Mouse (Mus musculus) ZHBTc4 (cell line): ENCODE data around the gene Osbpl8.
"Not testable (repeated sequence)": the region's sequence is repeated elsewhere in the genome, so short reads cannot be mapped to it uniquely, and the experiment has no call there.

Experiments used
- DNase-seq: peaks from one replicate; pipeline ENCODE4 v3.0.0-alpha.2; 2011; ENCODE audit warnings: low read depth, low spot score

Osbpl8 gene

DNA sequence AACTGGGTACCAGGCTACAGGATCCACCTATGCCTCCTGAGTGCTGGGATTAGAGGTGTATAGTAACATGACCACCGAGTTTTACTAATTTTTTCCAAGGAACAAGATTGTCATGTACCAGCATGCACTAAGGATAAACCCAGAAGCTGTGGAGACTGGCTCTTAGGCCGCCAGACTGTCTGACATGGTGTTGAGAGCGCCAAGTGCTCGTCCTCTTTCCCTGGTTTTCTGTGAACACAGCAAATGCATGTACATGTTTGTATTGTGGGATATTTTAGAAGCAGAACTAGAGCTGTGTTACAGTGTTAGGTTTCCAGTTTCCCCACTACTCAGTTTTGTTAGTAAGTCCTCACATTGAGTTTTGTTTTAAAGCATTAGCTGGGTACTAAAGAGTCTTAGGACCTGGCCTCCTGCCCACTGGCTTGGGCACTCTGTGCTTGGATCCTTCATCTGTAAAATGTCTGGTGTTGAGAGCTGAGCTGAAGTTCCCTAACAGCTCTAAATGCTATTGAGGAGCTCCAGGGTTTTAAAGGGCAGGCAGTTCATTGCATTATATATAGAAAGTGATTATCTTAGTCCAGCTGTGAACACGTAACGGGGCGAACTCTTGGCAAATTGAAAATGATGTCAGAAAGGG is 19.2 kb downstream of the Osbpl8 start:
- DNase-seq, result no peak

DNA sequence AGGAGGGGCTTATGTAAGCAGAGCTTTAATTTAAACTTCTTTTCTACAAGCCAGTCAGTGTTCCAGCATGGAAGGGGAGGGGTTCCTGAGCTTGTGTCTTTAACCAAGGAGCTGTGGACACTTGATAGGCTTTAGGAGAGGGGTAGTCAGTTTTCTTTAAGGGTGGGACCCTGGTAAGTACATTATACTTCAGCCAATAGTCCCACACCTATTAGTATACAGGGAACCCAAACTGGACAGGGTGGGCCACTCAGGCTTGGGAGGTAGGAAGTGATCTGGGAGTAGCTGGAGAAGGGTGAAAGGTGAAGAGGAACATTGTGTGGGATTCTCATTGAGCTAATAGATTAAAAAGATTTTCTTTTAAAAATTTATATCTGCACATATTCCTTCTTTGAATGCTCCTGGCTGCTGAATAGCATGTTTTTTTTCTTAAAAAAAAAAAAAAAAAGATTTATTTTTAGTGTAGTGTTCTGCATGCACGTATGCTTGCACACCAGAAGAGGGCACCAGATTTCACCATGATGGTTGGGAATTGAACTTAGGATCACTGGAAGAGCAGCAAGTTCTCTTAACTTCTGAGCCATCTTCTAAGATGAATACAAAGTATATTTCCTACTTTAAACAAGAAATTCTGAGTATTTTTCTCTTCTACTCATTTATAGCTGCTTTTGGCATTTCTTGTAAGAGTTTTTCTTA is 21.2 kb downstream of the Osbpl8 start:
- no peak for DNase-seq

DNA sequence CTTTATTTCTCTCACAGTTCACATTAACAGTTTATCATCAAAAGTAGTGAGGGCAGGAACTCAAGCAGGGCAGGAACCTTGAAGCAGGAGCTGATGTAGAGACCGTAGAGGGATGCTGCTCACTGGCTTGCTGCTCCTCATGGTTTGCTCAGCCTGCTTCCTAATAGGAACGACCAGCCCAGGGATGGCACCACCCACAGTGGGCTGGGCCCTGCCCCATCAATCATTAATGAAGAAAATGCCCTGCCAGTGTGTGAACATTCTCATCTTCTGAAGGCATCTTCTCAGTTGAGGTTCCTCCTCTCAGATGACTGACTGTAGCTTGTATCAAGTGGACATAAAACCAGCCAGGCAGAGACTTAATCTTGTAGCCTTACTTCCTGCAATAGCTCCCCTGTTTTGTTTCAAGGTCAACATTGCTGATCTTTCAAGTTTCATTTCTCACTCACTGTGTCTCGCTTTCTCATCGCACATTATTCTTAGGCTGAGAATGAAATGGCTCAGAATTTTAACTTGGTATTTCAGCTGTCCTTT is 24.5 kb downstream of the Osbpl8 start:
- DNase-seq, result no peak

DNA sequence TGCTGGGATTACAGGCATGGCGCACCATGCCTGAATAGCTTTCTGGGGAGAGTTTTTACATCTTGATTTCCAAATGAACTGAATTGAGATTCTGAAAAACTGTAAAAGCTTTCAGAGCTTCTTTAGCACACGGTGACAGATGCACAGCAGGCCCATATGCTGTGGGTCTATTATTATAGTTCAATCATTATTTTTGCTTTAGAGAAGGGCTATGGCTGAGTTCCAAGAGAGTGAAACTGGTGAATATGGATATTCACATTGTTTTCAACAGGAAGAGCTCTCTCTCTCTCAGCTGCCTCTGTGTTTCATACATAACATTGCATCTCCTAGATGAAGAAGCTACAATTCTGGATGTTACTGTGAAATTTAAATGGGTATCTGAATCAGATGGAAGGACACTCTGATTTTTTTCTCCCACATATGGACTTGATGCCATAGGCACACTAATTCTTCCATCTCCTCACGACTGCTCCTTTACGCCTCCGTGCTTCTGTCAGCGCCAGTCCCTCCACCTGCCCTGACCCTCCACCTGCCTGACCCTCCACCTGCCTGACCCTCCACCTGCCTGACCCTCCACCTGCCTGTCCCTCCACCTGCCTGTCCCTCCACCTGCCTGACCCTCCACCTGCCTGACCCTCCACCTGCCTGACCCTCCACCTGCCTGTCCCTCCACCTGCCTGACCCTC is 25.7 kb downstream of the Osbpl8 start:
- no peak for DNase-seq

DNA sequence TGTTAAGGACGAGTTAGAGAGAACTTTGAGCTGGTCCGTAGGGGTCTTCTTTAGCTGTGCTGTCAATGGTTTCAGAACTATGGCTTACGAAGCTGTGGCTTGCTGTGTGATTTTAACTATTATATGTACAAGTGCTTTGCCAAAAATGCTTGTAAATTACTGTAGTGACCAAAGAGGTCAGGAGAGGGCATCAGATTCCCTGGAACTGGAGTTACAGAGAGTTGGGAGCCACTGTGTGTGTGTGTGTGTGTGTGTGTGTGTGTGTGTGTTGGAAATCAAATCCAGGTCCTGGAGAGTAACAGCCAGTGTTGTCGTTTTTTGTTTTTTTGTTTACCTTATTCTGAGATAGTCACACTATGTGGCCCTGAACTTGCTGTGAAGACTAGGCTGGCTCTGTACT is 29.0 kb downstream of the Osbpl8 start:
- no peak for DNase-seq

DNA sequence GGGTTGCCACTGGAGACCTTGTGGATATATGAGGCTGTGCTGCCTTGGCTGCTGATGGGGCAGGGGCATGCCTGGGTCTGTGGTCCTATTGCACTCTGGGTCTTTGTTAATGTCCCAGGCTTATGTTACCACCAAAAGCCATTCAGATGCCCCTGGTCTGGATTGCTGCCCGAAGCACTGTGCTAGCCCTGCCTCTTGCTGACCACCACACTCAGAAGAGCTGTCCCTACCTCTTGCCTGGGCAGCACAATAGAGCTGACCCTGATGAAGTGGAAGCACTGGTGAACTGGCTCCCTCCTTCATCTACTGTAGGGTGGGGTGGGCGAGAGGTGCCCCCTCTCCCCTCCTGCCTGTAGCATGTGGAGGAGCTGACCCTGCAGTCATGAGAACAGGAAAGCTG is 31.6 kb downstream of the Osbpl8 start:
- no peak for DNase-seq

DNA sequence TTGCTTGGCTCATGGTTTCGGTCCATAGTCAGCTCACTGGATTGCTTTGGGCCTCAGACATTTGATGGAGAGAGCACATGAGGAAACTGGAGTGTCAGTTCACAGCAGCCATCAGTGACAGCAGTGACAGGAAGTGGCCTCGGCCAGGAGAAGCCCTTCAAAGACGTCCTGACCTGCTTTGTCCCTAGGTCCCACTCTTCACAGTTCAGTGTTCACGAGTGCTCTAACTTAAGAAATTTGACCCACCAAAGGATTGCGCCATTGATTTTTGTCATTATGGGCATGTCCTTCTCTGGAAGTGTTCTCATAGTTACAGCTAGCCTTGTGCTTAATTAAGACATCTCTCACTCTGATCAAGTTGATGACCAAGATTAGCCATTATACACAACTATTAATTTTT is 34.2 kb downstream of the Osbpl8 start:
- not testable (repeated sequence) for DNase-seq

DNA sequence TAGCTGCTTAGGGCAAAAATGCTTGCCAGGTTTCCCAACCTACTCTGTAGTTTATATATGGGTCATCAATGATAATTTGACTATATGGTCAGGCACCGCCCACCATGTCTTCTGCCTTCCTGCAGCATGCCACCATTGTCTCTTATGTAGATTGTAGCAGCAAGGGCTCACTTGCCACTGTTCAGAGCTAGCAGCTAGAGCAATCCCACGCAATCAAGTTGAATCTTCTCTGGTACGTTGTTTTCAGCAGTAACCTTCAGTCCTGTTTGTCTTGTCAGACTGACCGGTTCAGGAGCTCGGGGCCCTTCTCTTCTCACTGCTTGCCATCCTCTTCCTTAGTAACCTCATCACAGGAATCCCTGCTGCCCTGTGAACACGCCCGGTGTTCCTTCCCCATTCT is 36.6 kb downstream of the Osbpl8 start:
- no peak for DNase-seq

DNA sequence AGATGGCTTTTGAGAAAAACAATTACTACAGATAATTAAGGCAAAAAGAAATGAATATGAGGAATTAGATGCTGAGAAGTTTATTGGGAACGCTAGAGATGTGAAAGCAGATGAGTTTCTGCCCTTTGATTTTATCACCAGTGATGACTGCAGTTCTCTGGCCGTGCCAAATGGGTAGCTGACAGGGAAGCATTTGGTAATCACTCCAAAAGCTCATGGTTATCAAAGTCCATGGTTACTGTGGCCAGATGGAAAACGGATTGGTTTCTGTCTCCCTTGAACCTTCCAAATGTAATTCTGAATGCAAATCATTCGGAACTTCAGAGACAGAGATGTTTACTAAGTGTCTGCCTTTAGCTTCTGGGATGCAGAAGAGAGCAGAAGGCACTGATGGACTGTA is 37.1 kb downstream of the Osbpl8 start:
- DNase-seq, result no peak

DNA sequence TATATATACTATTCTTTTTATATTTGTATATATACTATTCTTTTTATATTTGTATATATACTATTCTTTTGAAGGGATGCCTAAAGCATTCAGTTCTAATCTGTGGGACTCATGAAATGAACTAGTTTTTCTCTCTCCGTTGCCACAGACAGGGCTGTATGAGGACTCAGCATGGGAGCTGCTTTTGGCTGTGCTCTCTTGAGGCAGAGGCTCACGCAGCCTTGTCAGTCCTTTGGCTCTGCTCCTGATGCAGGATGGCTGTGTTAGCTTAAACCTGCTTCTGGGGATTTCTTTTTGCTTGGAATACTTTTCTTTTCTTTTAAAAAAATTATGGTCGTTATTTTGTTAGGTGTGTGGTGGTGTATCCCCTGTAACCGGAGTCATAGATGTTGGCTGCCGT is 39.5 kb downstream of the Osbpl8 start:
- no peak for DNase-seq

DNA sequence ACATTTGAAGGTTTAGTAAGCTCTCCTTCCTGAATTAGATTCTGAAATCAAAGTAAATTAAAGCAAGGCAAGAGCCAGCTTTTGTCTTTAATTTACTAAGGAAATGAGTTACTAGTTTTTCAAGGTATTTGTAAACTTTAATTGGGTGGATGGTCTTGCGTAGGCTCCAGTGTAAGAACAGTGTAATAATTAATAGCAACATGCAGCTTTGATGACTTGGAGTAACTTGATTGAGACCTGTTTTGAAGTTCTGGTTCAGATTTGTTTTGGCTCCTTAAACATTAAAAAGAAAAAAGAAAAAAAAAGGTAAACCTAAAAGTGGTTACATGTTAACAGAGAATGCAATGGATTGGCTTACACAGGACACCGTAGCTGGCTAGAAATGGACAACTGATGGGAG is 40.9 kb downstream of the Osbpl8 start:
- DNase-seq, result no peak

DNA sequence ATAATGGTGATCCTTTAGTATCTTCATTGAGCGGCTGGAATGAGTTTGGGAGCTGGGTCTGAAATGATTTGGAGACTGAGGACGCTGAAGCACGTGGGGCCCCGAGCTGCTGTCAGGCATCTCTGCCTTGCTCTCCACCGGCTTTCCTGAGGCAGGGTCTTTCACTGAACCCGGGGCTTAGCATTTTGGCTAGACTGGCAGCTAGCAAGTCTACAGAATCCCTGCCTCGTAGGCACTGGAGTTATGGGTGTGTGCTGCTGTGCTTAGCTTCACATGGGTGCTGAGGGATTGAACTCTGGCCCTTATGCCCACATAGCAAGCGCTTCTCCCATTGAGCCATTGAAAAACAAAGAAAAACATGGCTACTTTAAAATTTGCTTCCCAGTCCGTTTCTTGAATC is 42.8 kb downstream of the Osbpl8 start:
- DNase-seq, result no peak

DNA sequence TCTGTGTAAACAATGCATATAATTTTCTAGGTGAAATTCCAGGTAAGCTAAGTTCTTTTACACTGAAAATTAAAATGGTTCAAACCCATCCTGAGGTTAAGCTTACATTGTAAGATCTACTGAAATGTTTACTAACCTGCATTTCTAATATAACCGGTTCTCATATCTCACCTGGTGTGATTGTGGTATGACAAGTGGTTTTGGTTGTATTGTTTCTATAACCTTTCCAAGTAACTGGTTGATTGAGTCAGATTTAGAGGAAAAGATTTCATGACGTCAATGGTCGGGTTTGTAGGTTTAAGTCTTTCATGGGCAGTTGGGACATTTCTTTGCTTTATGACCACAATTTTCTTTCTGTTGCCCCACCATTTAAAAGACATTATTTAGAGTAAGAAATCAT is 49.5 kb downstream of the Osbpl8 start:
- no peak for DNase-seq

DNA sequence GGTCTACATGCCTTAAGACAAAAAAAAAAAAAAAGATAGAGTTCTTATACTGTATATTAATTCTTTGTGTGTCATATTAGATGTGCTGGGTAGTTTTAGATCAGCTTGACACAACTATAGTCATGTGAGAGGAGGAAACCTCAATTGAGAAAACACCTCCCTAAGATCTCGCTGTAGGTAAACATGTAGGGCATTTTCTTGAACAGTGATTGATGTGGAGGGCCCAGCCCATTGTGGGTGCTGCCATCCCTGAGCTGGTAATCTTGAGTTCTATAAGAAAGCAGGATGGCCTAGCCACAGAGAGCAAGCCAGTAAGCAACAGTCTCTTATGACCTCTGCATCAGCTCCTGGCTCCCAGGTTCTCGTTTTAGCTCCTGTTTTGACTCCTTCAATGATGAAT is 50.1 kb downstream of the Osbpl8 start:
- no peak for DNase-seq

DNA sequence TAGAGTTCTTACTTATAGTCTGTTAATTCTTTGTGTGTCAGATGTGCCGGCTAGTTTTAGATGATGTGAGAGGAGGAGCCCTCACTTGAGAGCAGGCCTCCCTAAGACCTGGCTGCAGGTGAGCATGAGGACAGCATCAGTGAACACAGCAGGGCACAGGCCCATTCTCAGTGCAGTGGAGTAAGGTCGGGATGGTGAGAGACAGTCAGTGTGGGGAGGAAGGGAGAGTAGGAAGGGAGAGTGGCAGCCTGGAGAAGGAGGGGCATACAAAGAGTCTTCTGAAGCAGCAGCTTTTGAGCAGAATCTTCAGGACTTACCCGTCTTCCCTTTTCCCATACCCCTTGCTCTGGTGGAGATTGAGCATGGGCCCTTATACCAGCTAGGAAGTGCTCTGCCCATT is 51.0 kb downstream of the Osbpl8 start:
- DNase-seq, result no peak

DNA sequence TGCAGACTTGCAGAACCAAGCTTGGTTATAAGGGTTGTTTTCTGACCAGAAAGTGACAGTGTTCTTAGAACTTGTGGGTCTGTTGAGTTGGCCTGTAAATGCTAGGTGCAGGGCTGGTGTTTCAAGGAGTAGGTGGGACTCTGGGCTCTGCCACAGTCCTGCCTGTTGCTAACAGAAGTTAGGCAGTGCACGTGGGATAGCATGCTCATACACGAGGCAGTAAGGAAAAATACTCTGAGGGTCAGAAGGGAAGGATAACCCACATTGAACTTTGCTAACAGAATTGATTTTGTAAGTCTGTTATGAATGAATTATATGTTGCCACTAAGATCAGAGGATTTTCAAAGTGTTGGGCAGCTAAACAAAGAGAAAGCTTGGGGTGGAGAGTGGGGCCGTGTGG is 51.6 kb downstream of the Osbpl8 start:
- DNase-seq, result no peak

DNA sequence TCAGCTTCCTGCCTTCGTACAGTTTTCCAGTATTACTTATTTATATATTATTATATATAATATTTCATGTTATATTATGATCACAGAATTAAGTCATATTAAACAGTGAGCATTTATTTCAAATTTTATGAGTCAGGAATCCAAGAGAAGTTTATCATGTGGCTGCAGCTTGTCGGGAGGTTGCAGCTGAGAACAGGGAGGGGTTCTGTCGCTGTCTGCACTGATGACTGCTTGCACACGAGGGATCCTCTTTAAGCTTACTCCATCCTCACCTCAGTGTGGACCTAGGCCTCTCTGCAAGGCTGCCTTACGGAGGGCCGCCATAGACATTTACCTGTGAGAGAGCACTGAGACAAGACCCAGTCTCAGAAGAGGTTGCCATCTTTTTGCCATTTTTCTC is 58.0 kb downstream of the Osbpl8 start:
- DNase-seq, result no peak

DNA sequence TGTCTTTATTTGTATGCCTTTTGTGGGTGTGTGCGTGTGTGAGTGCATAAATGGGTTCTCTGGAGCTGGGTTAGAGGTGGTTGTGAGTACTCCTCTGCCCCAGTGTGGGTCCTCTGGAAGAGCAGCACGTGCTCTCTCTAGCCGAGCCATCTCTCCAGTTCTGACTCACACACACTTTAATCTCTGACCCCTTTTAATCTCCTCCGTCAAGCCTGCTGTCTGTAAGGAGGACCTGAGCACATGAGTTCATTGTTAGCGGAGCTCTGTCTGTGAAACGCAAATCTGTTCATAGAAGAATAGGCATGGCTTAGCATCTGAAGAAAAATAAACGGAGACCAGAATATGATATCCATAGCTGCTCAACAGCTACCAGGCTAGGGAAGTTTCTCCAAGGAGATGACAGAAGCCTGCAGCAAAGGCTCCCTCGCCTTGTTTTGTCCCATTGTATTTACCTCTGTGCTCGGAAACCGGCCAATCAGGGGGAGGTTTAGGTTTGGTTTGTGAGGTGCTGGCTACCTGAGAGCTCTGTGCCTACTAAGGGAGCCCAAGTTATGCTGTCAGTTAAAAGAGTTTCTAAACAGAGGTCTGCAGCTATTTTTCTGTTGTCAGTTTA is 58.8 kb downstream of the Osbpl8 start:
- no peak for DNase-seq

DNA sequence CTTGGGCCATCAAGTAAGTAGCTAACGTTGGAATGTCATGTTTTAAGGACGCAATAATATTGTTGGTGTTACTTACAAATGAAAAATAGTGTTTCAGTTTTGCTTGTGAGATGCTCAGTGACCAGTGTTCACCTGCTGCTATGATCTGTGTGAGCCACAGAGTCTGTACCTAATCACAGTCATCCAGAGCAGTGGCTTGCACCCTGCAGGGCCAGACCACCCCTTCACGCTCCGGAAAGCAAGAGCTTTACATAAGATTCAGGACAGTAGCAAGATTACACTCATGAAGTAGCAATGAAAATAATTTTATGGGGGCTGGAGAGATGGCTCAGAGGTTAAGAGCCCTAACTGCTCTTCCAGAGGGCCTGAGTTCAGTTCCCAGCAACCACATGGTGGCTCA is 60.1 kb downstream of the Osbpl8 start:
- DNase-seq, result no peak

DNA sequence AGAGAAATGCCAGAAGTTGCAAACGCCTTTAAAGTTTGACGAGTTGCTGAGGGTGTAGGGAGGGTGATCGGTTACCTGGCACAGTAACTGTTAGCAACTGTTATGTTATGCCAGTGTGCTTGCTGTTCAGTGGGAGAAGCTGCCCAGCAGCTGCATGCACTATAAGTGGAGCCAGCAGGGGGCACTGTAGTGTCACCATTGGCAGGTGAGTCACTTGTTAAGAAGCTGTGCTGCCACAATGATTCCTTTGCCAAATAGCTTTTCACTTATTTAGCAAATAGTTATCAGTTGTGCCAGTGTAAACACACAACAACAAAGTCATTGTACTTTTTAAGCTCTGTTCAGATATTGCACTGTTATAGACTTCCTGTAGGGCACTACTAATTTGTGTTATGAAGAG is 62.0 kb downstream of the Osbpl8 start:
- peak; percentile 88 for DNase-seq

DNA sequence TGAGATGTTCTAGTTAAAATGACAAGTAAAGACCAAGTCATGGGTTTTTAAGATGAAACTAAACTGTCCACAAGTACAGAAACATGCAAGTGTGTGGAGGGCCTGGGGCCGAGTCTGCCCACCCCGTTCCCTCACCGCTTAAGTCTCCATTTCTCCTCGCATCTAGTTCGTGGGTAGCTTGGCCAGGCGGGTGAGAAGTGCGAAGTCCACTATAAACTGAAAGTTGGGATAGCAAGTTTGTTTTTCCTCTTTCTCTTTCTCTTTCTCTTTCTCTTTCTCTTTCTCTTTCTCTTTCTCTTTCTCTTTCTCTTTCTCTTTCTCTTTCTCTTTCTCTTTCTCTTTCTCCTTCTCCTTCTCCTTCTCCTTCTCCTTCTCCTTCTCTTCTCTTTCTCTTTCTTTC is 67.7 kb downstream of the Osbpl8 start:
- DNase-seq, result not testable (repeated sequence)

DNA sequence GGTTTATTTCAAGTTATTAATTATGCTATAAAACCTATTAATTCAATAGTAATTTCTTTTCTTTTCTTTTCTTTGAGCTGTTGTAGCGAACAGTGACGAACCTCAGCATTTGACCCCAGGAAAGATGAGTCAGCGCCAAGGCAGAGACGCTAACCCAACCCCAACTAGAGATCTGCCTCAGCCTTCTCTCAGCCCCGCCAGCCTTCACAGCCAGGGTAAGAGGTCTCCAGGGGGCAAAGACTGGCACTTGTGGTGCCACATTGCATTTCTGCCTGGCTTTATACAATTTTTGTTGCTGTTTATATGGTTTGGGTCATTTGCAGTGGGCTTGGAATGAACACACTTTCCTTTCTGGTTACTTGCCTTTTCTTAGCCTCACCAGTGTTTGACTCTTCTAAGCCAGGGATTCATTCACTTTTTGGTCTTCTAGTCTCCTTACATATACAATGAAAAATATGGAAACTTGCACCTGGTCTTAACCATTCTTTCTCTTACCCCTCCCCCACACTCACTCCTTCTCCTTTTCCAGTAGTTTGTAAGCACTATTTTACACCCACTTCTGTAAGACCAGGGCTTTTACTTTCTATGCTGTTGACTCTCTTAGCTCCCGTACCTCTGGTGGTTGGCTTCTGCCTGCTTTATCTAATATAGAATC is 69.1 kb downstream of the Osbpl8 start:
- DNase-seq, result no peak
